Mouse (Mus musculus) myocyte (in vitro differentiated cells): Measurements from ENCODE around the gene Zfp580. TPM values are rescaled to one million over a fixed set of nuclear protein-coding genes. Genes with fewer than 3 reads are reported as not detected.
"Not testable (repeated sequence)": the region's sequence is repeated elsewhere in the genome, so short reads cannot be mapped to it uniquely, and the experiment has no call there.

Experiments used
- H3K27me3 ChIP-seq: one replicate; pipeline ENCODE4 v1.6.1; 2011; ENCODE audit not compliant: control insufficient read depth, insufficient read depth, insufficient read length
- H3K36me3 ChIP-seq: one replicate; pipeline ENCODE4 v1.6.1; 2011; ENCODE audit not compliant: control insufficient read depth, insufficient read depth
- H3K4me2 ChIP-seq: one replicate; pipeline ENCODE4 v1.6.1; 2011; ENCODE audit warnings: low read depth, control low read depth
- H3K4me3 ChIP-seq: one replicate; pipeline ENCODE4 v1.5.1; 2011; ENCODE audit warnings: mild to moderate bottlenecking, control low read depth, moderate library complexity
- H3K79me2 ChIP-seq: one replicate; pipeline ENCODE4 v1.6.1; 2011; ENCODE audit not compliant: control insufficient read depth, insufficient read depth
- H3ac ChIP-seq: one replicate; pipeline ENCODE4 v1.6.1; 2011; ENCODE audit not compliant: control insufficient read depth, insufficient read length
- CEBPB ChIP-seq: IDR thresholded peaks from 2 replicates; pipeline ENCODE4 v1.6.1; 2011; ENCODE audit warnings: mild to moderate bottlenecking, moderate library complexity; ENCODE audit not compliant: poor library complexity, insufficient read depth, severe bottlenecking
- E2F4 ChIP-seq: IDR thresholded peaks from one replicate; pipeline ENCODE4 v1.6.1; 2011; ENCODE audit warnings: mild to moderate bottlenecking, control low read depth, moderate library complexity; ENCODE audit not compliant: insufficient read depth
- MAX ChIP-seq: IDR thresholded peaks from one replicate; pipeline ENCODE4 v1.6.1; 2011; ENCODE audit warnings: low read depth, mild to moderate bottlenecking, control low read depth
- MYOD1 ChIP-seq, 3 experiments: IDR thresholded peaks; one replicate each; pipeline ENCODE4 v1.6.1; 2011; ENCODE audit warnings: control low read depth in 2 of 3, low read depth in 2 of 3, mild to moderate bottlenecking in 2 of 3, moderate library complexity in 1 of 3; ENCODE audit not compliant: insufficient read length in 2 of 3, control insufficient read depth in 1 of 3
- MYOG ChIP-seq, 3 experiments: IDR thresholded peaks; one replicate each; pipeline ENCODE4 v1.6.1; 2011; ENCODE audit warnings: control low read depth in 2 of 3, low read depth in 2 of 3, mild to moderate bottlenecking in 2 of 3; ENCODE audit not compliant: insufficient read length in 2 of 3, control insufficient read depth in 1 of 3, insufficient read depth in 1 of 3
- POLR2A ChIP-seq: IDR thresholded peaks from one replicate; pipeline ENCODE4 v1.6.1; 2011; ENCODE audit warnings: low read depth, mild to moderate bottlenecking, control low read depth, moderate library complexity; ENCODE audit not compliant: insufficient read length
- POLR2AphosphoS2 ChIP-seq: IDR thresholded peaks from one replicate; pipeline ENCODE4 v1.6.1; 2011; ENCODE audit warnings: low read depth, control low read depth; ENCODE audit not compliant: insufficient read length
- REST ChIP-seq: IDR thresholded peaks from one replicate; pipeline ENCODE4 v1.6.1; 2011; ENCODE audit warnings: mild to moderate bottlenecking, control low read depth, moderate library complexity; ENCODE audit not compliant: insufficient read depth, insufficient read length
- SRF ChIP-seq: IDR thresholded peaks from one replicate; pipeline ENCODE4 v1.6.1; 2011; ENCODE audit warnings: low read depth; ENCODE audit not compliant: control insufficient read depth, insufficient read length
- TCF12 ChIP-seq: IDR thresholded peaks from one replicate; pipeline ENCODE4 v1.6.1; 2011; ENCODE audit warnings: mild to moderate bottlenecking, control low read depth; ENCODE audit not compliant: poor library complexity, insufficient read depth, severe bottlenecking
- TCF3 ChIP-seq: IDR thresholded peaks from one replicate; pipeline ENCODE4 v1.6.1; 2011; ENCODE audit warnings: low read depth, control low read depth; ENCODE audit not compliant: insufficient read length
- USF1 ChIP-seq: IDR thresholded peaks from one replicate; pipeline ENCODE4 v1.6.1; 2011; ENCODE audit warnings: low read depth, mild to moderate bottlenecking, control low read depth, moderate library complexity
- polyA plus RNA-seq: library from polyadenylated mRNA; unstranded; fragments of >200 nt; fragmentation: generic; extraction: Trizol; gene quantifications from one replicate; pipeline ENCODE4 v1.2.1, GENCODE M21; 2012; ENCODE audit warnings: missing spikeins

Gene Zfp580
- polyA plus RNA-seq, 1 experiment, result 13.1 TPM

- Histone ChIP-seq H3ac (peak within 1 kb of the TSS; percentile 66), H3K27me3 (no peaks in the 10 kb centered on the region), H3K4me2 (peak within 1 kb of the TSS; percentile 95), H3K36me3 (peaks cover 6% of the 10 kb centered on the region), H3K79me2 (peaks cover 22% of the 10 kb centered on the region), H3K4me3 (peak within 1 kb of the TSS; percentile 74)
- peak in 1 of 3 experiments; percentile 15 for TF ChIP-seq MYOG (IDR thresholded peaks at IDR 0.05; ENCODE audit: control insufficient read depth in 1 of 3, insufficient read depth in 1 of 3, insufficient read length in 2 of 3, low read depth in 2 of 3)
- TF ChIP-seq USF1, result no peak
- TF ChIP-seq POLR2A, result peak; percentile 38
- TF ChIP-seq MYOD1 (IDR thresholded peaks at IDR 0.05; ENCODE audit: control insufficient read depth in 1 of 3, insufficient read length in 2 of 3, low read depth in 2 of 3), result peak in 1 of 3 experiments; percentile 3
These were observed 36.0 kb upstream of the Zfp580 start, which contains the start of gene Gm44973 for GRCm38 (mm10) chr7:5015118-5016001. Gene Gm44973, plus strand, starts transcription at chr7:5015496.

- Histone ChIP-seq H3K36me3 (peaks cover 6% of the 10 kb centered on the region), H3K4me3 (peak overlapping the region; percentile 74), H3ac (peak overlapping the region; percentile 66), H3K79me2 (peaks cover 28% of the 10 kb centered on the region), H3K4me2 (peak overlapping the region; percentile 95), H3K27me3 (no peaks in the 10 kb centered on the region)
- no peak for TF ChIP-seq TCF12
- TF ChIP-seq POLR2AphosphoS2, result no peak
- no peak for TF ChIP-seq POLR2A
- TF ChIP-seq MYOD1 (IDR thresholded peaks at IDR 0.05; ENCODE audit: control insufficient read depth in 1 of 3, insufficient read length in 2 of 3, low read depth in 2 of 3), result no peak
- no peak for TF ChIP-seq USF1
- no peak for TF ChIP-seq REST
- no peak for TF ChIP-seq CEBPB
- TF ChIP-seq MAX, result no peak
- no peak for TF ChIP-seq SRF
- TF ChIP-seq MYOG (IDR thresholded peaks at IDR 0.05; ENCODE audit: control insufficient read depth in 1 of 3, insufficient read depth in 1 of 3, insufficient read length in 2 of 3, low read depth in 2 of 3), result no peak
- TF ChIP-seq TCF3, result no peak
- no peak for TF ChIP-seq E2F4
These were observed 35.3 kb upstream of the Zfp580 start for GRCm38 (mm10) chr7:5016057-5016456.

- Histone ChIP-seq H3K27me3 (no peaks in the 10 kb centered on the region), H3ac (no peak overlapping the region), H3K79me2 (peaks cover 37% of the 10 kb centered on the region), H3K4me3 (no peak overlapping the region), H3K4me2 (no peak overlapping the region), H3K36me3 (no peaks in the 10 kb centered on the region)
- no peak for TF ChIP-seq SRF
- no peak for TF ChIP-seq E2F4
- no peak for TF ChIP-seq REST
- no peak for TF ChIP-seq CEBPB
- no peak for TF ChIP-seq MYOG (IDR thresholded peaks at IDR 0.05; ENCODE audit: control insufficient read depth in 1 of 3, insufficient read depth in 1 of 3, insufficient read length in 2 of 3, low read depth in 2 of 3)
- TF ChIP-seq USF1, result no peak
- TF ChIP-seq TCF3, result no peak
- no peak for TF ChIP-seq TCF12
- no peak for TF ChIP-seq POLR2AphosphoS2
- TF ChIP-seq MYOD1 (IDR thresholded peaks at IDR 0.05; ENCODE audit: control insufficient read depth in 1 of 3, insufficient read length in 2 of 3, low read depth in 2 of 3), result no peak
- TF ChIP-seq POLR2A, result no peak
- TF ChIP-seq MAX, result no peak
These were observed 34.4 kb upstream of the Zfp580 start for GRCm38 (mm10) chr7:5016920-5017319.

- TF ChIP-seq REST, result no peak
- no peak for TF ChIP-seq SRF
- no peak for TF ChIP-seq MAX
- TF ChIP-seq CEBPB, result no peak
- no peak for TF ChIP-seq TCF3
- no peak for TF ChIP-seq E2F4
- H3K4me2 ChIP-seq, result no peak overlapping the region
- peaks cover 41% of the 10 kb centered on the region for H3K79me2 ChIP-seq
- H3K4me3 ChIP-seq, result no peak overlapping the region
- no peak overlapping the region for H3ac ChIP-seq
- H3K36me3 ChIP-seq, result no peaks in the 10 kb centered on the region
- H3K27me3 ChIP-seq, result no peaks in the 10 kb centered on the region
These were observed 34.0 kb upstream of the Zfp580 start for GRCm38 (mm10) chr7:5017352-5017751.

GRCm38 (mm10) chr7:5017931-5018330, 33.4 kb upstream of the Zfp580 start:
- no peaks in the 10 kb centered on the region for H3K36me3 ChIP-seq
- H3ac ChIP-seq, result no peak overlapping the region
- no peaks in the 10 kb centered on the region for H3K27me3 ChIP-seq
- H3K4me2 ChIP-seq, result no peak overlapping the region
- H3K79me2 ChIP-seq, result peaks cover 44% of the 10 kb centered on the region
- H3K4me3 ChIP-seq, result no peak overlapping the region
- TF ChIP-seq POLR2AphosphoS2, result no peak
- TF ChIP-seq REST, result no peak
- TF ChIP-seq SRF, result no peak
- no peak for TF ChIP-seq USF1
- no peak for TF ChIP-seq E2F4
- no peak for TF ChIP-seq MAX
- no peak for TF ChIP-seq CEBPB
- TF ChIP-seq MYOG (IDR thresholded peaks at IDR 0.05; ENCODE audit: control insufficient read depth in 1 of 3, insufficient read depth in 1 of 3, insufficient read length in 2 of 3, low read depth in 2 of 3), result no peak
- no peak for TF ChIP-seq POLR2A
- TF ChIP-seq TCF12, result no peak
- TF ChIP-seq MYOD1 (IDR thresholded peaks at IDR 0.05; ENCODE audit: control insufficient read depth in 1 of 3, insufficient read length in 2 of 3, low read depth in 2 of 3), result no peak
- TF ChIP-seq TCF3, result no peak

GRCm38 (mm10) chr7:5019576-5019975, 31.8 kb upstream of the Zfp580 start:
- H3ac ChIP-seq, H3K36me3 ChIP-seq, H3K27me3 ChIP-seq: not testable (repeated sequence)
- H3K79me2 ChIP-seq, result peaks cover 52% of the 10 kb centered on the region
- H3K4me3 ChIP-seq, result peak overlapping the region; percentile 69
- peak overlapping the region; percentile 70 for H3K4me2 ChIP-seq
